26 mouse cellular contexts compared by ENCODE assay signal in genomic region chr9:95539176-95539800, GRCm38 (mm10). TPM values are rescaled to one million over a fixed set of nuclear protein-coding genes. Genes with fewer than 3 reads are reported as not detected.
"Had no signal": no experiment of that assay in that cellular context is flagged by ENCODE, and none has a peak within 500 bp of the region (broad histone marks: within the 10 kb centered on the region; RNA-seq: fewer than 3 reads in every experiment).

No protein-coding gene starts in this region.

- H3K4me3 ChIP-seq: gastrocnemius, adult 2 months; heart, embryonic 10.5 days; heart, embryonic 12.5 days; hindbrain, embryonic 10.5 days; hindbrain, embryonic 12.5 days; intestine, embryonic 15.5 days; left cerebral cortex, adult 2 months; limb, embryonic 10.5 days; limb, embryonic 12.5 days; liver, embryonic 13.5 days; liver, embryonic 15.5 days had no signal

- H3K4me2 ChIP-seq: heart, embryonic 12.5 days; hindbrain, embryonic 12.5 days; hindbrain, embryonic 14.5 days; intestine, embryonic 15.5 days; limb, embryonic 12.5 days; liver, embryonic 11.5 days; liver, embryonic 13.5 days; liver, embryonic 15.5 days had no signal

- H3K36me3 ChIP-seq: heart, embryonic 10.5 days; heart, embryonic 12.5 days; hindbrain, embryonic 10.5 days; hindbrain, embryonic 12.5 days; intestine, embryonic 15.5 days; limb, embryonic 10.5 days; limb, embryonic 12.5 days; liver, embryonic 13.5 days; liver, embryonic 15.5 days had no signal

- H3K27ac ChIP-seq: gastrocnemius, adult 2 months; heart, embryonic 10.5 days; hindbrain, embryonic 10.5 days; hindbrain, embryonic 12.5 days; hindbrain, embryonic 14.5 days; intestine, embryonic 15.5 days; left cerebral cortex, adult 2 months; limb, embryonic 10.5 days; limb, embryonic 12.5 days; liver, embryonic 13.5 days had no signal

- H3K4me1 ChIP-seq: heart, embryonic 10.5 days; heart, embryonic 12.5 days; hindbrain, embryonic 10.5 days; hindbrain, embryonic 12.5 days; intestine, embryonic 15.5 days; limb, embryonic 12.5 days had no signal

- H3K27me3 ChIP-seq: heart, embryonic 12.5 days; hindbrain, embryonic 12.5 days; intestine, embryonic 15.5 days; limb, embryonic 12.5 days; liver, embryonic 13.5 days; liver, embryonic 15.5 days had no signal

- DNase-seq: gastrocnemius, adult 2 months; gastrocnemius, postnatal 10 days; gastrocnemius, postnatal 25 days; heart, adult 18-20 months; heart, postnatal 10 days; heart, postnatal 4 days; layer of hippocampus, adult 9-11 months; layer of hippocampus, postnatal 36 days; liver, embryonic 13.5 days; liver, postnatal 0 days; lung, adult 2 months had no signal

- ATAC-seq: forebrain, embryonic 16.5 days; hindbrain, embryonic 16.5 days; inflammation-experienced regulatory T-cells, adult 6 months; intestine, embryonic 15.5 days; intestine, postnatal 0 days; liver, postnatal 0 days had no signal

- H3K9ac ChIP-seq: heart, embryonic 12.5 days; hindbrain, embryonic 12.5 days; hindbrain, embryonic 14.5 days; intestine, embryonic 15.5 days; limb, embryonic 12.5 days; liver, embryonic 13.5 days; liver, embryonic 15.5 days; liver, postnatal 0 days had no signal

- H3K9me3 ChIP-seq: heart, embryonic 10.5 days; heart, embryonic 12.5 days; hindbrain, embryonic 10.5 days; hindbrain, embryonic 12.5 days; intestine, embryonic 15.5 days; limb, embryonic 10.5 days; limb, embryonic 12.5 days; liver, embryonic 13.5 days; liver, embryonic 15.5 days had no signal

RNA-seq across cellular contexts. Expression of gene Paqr9, which starts 20.2 kb away (rescaled TPM):
- polyA plus RNA-seq: inflammation-experienced regulatory T-cells, adult 6 months had no signal
